Mouse (Mus musculus) MN1 (cell line): ENCODE data around the gene Gpr107.
A peak's percentile ranks its signal among the peaks of the same experiment; 100 is the strongest.
"Not testable (repeated sequence)": the region's sequence is repeated elsewhere in the genome, so short reads cannot be mapped to it uniquely, and the experiment has no call there.

Source experiments
- DNase-seq: peaks from one replicate; pipeline ENCODE4 v3.0.0-alpha.2; 2016; ENCODE audit warnings: low spot score

The Gpr107 gene

DNA sequence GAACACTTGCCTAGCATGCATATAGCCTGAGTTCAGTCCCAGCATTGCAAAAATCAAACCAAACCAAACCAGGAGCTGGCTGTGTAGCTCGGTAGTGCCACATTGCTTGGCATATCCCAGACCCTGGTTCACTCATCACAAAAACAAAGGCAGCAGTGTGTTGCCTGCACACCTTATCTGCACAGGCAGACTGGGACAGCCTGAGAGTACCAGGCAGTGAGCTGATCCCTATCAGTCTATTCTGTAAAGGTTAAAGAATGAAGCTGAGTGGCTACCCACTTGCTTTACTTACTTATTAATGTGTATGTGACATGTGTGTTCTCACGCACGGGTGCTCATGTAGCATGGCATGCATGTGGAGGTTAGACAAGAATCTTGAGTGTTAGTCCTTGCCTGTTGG lies 4.7 kb downstream of the Gpr107 start:
- DNase-seq = no peak

DNA sequence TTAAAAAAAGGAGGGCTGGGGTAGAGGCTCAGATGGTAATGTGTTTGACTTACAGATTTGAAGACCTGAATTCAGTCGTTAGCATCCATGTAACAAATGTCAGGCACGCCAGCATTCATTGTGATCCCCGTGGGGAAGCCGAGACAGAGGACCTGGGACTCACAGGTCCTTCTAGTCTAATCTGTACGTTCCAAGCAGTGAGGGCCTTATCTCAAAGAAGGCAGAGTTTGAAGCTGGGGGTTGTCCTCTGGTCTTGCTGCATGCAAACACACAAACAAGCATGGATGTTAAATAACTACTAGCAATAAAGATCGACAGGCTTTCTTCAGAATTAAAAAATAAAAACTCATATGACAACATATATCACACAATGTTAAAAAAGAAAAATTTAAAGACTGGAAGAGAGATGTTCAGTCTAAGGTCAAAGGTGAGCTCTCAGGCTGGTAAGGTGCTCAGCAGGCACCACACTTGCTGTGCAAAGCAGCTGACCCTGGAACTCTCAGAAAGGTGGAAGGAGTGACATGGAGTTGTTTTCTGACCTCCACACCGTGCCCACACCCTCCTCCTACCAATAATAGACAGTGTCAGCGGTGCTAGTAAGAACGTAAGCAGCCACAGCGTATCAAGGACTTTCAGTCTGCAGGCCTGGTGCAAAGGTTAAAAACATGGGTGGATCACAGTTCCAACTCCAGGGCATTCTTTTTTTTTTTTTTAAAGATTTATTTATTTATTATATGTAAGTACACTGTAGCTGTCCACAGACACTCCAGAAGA lies 8.2 kb downstream of the Gpr107 start:
- no peak for DNase-seq

DNA sequence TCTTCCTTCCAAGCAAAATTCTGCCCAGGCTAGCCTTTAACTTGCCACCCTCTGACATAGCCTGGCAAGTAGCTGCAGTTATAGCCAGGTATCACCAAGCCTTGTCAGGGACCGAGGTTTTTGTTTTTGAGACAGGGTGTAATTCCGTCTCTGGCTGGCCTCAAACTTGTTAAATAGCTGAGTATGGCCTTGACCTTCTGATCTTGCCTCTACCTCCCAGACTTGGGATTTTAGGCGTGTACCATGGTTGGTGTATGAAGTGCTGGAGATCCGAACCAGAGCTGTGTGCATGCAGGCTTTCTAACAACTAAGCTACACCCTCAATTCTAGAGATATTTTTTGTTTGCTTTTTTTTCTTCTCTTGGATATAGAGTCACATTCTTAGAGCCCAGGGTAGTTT lies 9.5 kb downstream of the Gpr107 start:
- no peak for DNase-seq

DNA sequence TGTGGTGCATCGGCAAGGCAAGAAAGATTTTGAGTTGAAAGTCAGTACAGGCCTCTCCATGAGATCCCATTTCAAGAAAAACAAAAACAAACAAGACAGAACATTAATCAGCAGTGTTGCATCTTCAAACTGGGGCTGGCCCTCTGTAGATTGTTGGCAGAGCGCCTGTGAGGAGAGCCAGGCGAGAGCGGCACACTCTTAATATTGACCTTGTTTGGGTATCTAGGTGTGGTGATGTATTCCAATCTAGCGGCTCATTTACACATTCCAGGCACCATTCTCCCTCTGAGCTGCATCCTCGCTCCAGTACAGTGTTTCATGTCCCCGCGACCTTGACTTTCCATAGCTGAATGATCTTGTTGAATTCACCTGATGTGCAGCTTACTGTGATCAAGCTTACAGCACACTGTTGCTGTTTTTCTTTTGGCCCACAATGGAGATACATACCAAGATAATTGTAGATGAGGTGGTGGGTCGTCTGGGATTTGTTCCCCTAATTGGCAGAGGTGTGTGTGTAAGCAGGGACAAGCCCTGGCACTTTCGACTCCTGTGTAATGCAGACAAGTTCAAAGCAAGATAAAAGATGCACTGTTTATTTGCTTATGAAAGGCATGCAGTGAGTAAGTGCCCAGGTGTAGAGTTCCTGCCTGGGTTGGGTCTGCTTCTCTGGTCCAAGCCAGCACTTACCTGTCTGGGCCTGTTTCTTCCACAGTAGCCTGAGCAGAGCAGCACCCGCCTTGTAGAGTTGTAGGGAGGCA lies 11.4 kb downstream of the Gpr107 start:
- DNase-seq = no peak

DNA sequence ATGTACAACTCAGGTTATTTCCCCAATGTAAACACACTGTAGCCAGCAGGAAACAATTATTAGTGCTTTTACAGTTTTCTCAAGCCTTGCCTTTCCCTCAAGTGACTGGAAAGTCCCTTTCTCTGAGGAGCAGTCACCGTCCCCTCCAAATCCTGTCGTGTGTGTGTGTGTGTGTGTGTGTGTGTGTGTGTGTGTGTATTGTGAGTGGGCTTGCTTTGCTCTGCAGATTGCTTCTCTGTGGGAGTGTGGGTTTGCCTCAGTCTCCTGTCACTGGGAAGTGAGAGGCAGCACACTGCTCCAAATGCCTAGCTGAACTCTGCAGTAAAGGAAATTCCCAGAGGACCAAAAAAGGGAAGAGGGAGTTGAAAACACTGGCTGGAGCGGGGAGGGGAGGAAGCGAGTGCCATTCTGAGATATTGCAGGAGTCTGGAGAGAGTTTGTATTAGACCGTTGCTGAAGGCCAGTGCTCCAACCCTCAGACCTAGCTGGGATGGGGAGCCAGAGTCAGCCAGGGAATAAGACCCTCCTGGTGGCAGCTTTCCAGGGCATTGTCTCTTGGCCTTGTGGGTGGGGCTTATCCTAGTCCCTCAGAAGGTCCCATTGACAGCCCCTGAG lies 12.8 kb downstream of the Gpr107 start:
- DNase-seq = peak; percentile 67

DNA sequence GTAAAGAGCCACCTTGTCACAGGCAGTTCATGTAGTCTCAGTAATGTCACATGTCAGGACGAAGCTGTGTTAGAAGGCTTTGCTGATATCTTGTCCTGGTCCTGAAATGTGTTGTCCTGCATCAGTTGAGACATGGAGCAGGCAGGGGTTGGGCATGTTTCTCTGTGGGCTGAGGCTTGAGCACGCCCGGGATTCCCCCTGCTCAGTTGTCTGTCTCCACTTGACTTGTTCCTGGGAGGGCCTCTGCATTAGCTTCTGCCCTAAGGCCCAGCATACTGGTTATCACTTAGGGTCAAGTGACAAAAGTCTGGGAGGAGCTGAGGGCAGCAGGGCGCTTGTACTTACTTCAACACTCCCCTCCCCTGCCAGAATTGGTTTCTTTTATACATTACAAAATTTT lies 13.4 kb downstream of the Gpr107 start:
- no peak for DNase-seq

DNA sequence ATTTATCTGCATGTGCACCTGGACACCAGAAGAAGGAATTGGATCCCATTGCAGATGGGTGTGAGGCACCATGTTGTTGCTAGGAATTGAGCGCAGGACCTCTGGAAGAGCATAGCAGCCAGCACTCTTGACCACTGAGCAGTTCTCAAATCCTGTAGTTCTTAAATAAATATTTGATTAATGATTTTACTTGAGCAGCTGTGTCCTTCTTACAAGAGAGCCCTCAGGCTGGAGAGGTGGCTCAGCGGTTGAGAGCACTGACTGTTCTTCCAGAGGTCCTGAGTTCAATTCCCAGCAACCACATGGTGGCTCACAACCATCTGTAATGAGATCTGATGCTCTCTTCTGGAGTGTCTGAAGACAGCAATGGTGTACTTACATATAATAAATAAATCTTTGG lies 15.5 kb downstream of the Gpr107 start:
- DNase-seq = not testable (repeated sequence)

DNA sequence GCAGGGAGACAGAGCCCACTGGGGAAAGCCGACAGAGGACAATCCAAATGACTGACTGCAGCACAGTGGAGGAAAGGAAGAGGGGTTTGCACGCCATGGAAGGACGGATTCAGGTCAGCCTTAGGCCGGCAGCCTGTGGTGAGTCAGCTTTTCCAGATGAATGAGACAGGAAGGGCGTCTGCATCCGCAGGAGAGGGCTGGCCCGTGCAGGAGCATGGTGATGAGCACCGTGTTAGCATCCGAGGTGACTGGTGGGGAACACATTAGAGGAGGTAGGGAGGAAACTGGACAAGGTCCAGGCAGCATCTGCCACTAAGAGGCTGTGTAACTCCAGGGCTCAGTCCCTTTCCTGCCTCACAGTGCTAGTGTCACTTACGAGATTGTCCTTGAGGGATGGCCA lies 16.9 kb downstream of the Gpr107 start:
- DNase-seq = peak; percentile 63

DNA sequence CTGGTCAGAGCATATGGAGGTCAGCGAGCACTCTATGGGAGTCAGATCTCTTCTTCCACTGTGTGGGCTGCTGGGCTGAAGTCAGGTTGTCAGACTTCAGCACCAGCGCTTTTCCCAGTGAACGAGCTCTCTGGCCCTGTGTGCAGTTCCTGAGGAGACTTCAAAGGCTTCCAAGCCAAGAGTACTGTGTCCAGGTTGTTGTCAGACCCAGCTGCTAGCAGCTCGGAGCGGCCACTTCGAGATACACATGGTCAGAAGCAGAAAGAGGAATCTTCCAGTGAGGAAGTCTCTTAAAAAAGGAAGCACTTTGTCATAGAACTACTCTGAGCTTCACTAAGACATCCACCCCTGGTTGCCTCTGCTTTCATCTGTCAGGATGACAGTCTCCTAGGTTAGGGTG lies 18.0 kb downstream of the Gpr107 start:
- no peak for DNase-seq

DNA sequence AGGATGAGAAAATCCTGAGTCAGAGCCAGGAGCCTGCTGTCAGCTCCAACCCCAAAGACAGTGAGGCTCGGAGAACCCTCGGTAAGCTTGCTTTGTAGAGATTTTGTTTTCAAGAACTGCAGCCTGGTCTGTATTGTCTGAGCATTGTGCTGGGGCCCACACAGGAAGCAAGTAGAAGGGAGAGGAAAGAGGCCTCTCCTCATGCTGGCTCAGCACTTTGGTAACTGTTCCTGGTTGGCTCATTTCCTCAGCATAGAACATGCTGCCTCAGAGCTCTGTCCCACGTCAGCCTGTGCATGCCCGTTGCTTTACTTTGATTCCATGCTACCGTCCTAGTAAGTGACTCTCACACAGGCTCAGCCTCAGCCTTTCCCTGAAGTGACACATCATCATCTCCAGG lies 19.9 kb downstream of the Gpr107 start:
- no peak for DNase-seq

DNA sequence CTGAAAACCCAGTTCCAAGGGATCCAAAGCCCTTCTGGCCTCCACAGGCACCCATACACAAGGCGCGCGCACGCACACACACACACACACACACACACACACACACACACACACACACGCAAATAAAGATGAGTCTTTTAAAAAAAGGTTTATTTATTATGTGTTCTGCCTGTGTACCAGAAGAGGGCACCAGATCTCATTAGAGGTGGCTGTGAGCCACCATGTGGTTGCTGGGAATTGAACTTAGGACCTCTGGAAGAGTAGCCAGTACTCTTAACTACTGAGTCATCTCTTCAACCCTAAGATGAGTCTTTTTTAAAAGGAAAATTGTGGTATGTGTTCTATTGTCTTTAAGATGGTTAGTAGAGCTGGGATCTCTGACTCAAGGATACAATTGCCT lies 20.4 kb downstream of the Gpr107 start:
- DNase-seq = no peak

DNA sequence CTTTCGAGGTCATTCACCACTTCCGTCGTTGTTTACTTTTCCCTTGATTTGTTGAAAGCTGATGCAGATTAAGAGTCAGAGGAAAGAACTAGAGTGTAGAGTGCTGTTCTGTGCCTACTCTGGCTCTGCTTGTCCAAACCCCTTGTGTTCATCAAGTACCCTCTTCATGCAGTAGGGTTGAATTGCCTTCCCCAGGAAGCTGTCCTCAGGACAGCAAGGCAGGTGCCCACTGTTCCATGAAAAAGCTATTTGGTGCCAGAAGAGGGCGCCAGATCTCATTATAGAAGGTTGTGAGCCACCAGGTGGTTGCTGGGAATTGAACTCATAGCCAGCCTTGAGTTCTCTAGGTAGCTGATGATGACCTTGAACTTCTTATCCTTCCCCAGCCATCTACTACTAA lies 21.2 kb downstream of the Gpr107 start:
- no peak for DNase-seq

DNA sequence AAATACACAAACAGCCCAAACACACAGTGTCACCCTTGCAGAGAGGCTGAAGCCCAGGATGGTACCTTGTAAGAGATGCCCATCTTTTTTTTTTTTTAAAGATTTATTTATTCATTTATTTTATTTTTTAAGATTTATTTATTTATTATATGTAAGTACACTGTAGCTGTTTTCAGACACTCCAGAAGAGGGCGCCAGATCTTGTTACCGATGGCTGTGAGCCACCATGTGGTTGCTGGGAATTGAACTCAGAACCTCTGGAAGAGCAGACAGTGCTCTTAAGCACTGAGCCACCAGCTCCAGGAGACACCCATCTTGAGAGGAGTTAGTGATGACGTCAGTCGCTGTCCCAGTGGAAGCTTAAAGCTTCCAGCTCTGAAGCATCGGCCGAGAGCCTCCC lies 26.5 kb downstream of the Gpr107 start:
- not testable (repeated sequence) for DNase-seq

DNA sequence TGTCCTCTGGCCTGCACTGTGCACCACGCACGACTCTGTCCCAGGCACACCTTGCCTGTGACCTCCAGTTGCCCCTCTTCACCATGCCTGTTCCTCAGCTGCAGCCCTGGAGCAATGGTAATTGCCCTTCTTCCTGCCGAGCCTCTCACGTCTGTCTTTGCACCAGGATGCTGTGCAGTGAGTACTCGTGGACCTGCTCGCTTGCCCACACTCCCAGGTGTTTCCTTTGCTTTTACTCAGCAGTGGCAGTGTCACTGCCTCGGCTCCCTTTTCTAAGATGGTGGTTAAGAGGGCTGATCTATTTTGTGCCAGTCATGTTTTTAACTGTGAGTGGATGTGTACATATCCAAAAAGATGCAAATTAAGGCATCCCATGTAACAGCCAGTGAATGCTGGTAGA lies 27.4 kb downstream of the Gpr107 start:
- DNase-seq = no peak

DNA sequence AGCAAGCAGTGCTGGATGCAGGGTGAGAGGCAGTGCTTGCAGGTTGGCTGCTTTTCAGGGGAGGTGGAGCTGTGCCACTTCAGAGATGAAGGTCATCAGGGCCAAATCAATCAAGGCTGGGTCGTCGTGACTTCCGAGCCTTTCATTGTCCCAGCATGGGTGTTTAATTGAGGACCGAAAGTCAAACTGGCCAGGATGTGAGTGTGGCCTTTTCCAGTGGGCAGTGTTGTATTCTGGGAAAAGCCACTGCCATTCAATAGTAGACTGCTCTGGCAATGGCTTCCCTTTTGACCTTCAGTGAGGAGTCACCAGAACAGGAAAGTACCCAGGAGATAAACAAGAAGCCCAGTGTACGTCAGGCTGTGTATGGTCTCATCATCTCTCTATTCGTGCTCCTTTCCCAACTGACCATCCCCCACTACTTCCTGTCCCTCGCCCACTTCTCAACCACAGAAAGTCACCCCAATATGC lies 28.0 kb downstream of the Gpr107 start:
- DNase-seq = no peak

DNA sequence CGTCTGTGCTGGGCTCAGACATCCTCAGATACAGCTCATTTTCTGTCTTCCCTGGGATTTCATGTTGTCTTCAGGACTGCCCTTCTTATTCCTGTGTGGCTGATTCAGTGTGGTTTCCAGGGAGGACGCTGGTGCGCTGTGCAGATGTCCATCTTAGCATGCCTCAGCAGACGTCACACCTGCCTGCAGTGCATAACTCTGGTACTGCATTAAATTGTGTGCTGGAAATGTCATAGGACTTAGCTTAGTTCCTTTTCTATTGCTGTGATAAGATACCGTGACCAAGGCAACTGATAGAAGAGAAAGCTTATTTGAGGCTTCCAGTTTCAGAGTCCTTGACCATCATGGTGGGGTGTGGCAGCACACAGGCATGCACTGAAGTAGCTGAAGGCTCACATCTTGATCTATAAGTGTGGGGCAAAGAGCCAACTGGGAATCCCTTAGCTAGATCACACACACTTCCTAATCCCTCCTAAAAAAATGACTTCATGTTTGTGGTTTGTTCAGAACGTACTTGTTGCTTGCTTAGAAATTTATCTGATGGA lies 30.7 kb downstream of the Gpr107 start:
- DNase-seq = no peak

DNA sequence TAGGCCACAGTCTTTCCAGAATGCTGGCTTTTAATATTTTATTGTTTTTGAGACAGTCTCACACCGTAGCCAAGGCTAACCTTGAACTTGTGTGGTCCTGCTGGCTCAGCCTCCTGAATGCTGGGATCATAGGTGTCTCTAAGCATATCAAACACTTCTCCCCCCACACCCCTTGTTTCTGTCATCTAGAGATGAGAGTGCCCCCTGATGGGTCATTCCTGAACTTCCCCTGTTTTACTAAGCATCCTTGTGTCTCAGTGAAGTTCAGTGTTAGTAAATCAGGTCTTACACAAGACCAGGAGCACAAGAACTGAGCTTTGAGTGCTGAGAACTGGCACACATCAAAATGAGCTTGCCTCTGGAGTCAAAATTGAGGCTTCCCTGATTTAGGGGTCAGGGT lies 31.7 kb downstream of the Gpr107 start:
- DNase-seq = no peak

DNA sequence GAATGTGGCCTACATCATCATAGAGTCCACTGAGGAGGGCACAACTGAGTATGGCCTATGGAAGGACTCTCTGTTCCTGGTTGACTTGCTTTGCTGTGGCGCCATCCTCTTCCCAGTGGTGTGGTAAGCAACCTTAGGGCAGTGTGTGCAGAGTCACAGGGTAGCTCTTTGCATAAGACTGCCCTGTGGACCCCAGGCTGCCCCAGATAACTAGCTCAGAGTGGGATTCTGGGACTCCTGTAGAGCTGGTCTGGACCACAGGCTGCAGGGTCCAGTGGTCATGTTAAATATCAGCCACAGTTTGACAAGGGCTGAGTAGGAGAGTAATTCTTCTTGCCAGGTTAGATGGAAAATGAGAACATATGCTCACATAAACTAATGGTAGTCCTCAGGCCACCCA lies 36.6 kb downstream of the Gpr107 start:
- DNase-seq = no peak

DNA sequence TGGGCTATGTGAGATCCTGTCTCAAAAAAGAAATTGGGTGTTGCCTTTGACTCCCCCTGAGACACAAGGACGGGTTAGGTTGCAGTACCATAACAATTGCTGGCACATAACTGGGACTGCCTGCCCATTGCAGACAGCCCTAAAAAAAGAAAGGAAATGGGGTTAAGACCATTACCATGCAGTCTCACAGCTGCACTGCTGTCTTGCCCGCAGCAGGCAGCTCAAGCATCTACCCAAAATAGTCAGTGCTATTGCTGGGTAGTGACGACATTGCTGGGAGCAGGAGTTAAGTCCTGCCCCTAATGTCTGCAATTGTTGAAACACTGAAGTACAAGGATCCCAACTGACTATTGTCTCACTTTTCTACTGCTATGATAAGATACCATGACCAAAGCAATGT lies 37.5 kb downstream of the Gpr107 start:
- no peak for DNase-seq

DNA sequence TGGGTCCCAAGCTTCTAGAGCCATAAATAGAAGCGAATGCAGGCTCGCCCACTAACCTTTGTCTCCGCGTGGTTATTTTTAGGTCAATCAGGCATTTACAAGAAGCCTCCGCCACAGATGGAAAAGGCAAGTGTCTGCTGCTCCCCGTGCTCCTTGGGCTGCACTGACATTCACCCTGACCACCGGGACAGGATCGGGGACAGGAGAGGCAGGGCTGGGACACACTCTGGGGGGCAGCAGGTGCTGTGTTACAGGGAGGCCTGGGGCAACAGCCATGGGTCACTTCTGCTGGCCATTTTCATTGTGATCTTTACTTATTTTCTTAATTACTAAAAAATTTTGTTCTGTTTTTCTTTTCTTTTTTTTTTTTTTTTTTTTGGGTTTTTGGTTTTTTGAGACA lies 39.6 kb downstream of the Gpr107 start:
- DNase-seq = no peak

DNA sequence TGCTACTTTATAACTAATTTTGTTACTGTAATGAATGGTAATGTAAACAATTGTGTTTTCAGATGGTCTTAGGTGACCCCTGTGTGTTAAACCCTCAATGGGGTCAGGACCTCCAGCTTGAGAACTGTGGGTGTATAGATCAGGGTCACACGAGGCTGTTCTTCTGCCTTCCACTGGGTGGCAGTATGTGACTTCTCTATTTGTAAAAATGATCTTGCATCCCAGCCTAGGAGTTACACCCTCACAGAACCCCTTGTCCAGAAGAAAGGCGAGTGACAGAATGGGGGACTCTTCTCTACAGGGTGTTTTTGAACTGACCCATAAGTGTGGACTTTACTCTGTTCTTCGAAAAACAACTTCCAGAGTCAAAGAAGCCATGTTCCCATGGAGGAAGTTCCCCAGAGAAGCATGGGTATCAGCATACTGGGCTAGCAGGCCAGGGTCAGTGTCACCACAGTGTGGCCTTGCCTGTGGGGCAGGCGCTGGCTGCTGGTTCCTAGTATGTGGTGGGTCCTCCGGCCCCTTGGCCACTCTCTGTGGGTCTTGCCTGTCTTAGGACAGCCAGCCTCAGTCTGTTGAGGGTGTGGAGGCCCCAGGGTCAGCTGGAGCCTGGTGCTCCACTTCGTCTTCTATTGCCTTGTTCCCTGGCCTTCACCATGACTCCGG lies 42.4 kb downstream of the Gpr107 start:
- peak; percentile 46 for DNase-seq

DNA sequence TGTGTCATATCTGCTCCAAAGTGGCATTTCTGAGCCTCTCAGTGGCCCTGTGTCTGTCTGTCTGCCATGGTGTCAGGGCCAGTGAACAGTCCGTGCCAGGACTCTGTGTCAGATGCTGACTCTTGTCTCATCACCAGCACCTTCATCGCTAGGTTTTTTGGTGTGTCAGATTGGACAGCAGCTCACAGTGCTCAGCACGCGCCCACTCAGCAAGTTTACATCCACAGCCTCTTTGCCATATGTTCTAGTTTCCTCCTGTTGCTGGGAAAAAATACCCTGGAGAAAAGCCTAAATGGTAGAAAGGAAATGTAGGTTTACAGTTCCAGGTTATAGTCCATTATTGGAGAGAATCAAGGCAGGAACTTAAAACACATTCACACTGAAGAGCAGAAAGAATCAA lies 46.5 kb downstream of the Gpr107 start:
- DNase-seq = no peak
